Mouse (Mus musculus): Measurements from ENCODE around the gene Snd1. TPM values are rescaled to one million over a fixed set of nuclear protein-coding genes. Genes with fewer than 3 reads are reported as not detected.
"Not testable (repeated sequence)": the region's sequence is repeated elsewhere in the genome, so short reads cannot be mapped to it uniquely, and the experiment has no call there.

The Snd1 gene
- polyA plus RNA-seq, 2 experiments: 104 to 120 TPM

GRCm38 (mm10) chr6:28514830-28515350 lies 40.0 kb downstream of the Snd1 start:
- Histone ChIP-seq H3K27ac (replicated peaks; ENCODE audit: low read depth, low read length) (no peak overlapping the region), H3K4me2 (replicated peaks; ENCODE audit: low read depth, low read length, severe bottlenecking) (no peak overlapping the region), H3K9me3 (ENCODE audit: control insufficient read depth, low read length) (no peaks in the 10 kb centered on the region), H3K36me3 (ENCODE audit: control insufficient read depth, insufficient read depth, low read length) (peaks cover 36% of the 10 kb centered on the region), H3K4me1 (ENCODE audit: control insufficient read depth, insufficient read depth, low read length) (no peaks in the 10 kb centered on the region), H3K4me3 (replicated peaks; ENCODE audit: low read length) (no peak overlapping the region), H3K27me3 (ENCODE audit: control insufficient read depth, insufficient read depth, low read length) (no peaks in the 10 kb centered on the region), H3K9ac (ENCODE audit: low read depth, low read length, severe bottlenecking) (no peak overlapping the region)
- DNase-seq (ENCODE audit: low spot score) (no peak), ATAC-seq (ENCODE audit: low FRiP score, low read depth) (no peak)
- 97% methylated on average over 4 of the region's 4 CpGs for WGBS
- no peak for TF ChIP-seq POLR2A (IDR thresholded peaks at IDR 0.05; ENCODE audit: borderline replicate concordance, extremely low read depth, insufficient read depth, insufficient read length)

DNA sequence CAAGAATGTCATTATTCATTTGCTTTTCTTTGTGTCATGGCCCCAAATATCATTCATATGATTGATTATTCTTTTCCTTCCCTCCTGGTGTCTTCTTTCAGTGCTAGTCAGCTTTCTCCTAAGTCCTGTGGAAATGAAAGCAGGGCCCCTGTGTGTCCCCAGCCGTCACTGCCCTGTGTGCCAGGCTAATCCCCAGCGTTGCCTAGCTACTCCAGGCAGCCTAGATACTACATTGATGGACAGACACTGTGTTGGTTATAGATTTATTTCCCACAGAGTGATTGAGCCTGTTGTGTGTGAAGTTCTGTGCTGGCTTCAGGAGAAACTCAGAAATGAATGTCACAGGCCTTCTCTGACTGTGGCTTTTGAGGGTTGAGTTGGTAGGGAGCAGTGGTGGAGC lies 41.7 kb downstream of the Snd1 start:
- DNase-seq (ENCODE audit: low spot score): no peak
- peaks cover 45% of the 10 kb centered on the region for H3K36me3 ChIP-seq (ENCODE audit: control insufficient read depth, insufficient read depth, low read length)

GRCm38 (mm10) chr6:28517050-28517449 lies 42.1 kb downstream of the Snd1 start:
- Histone ChIP-seq H3K27ac (replicated peaks; ENCODE audit: low read depth, low read length) (no peak overlapping the region), H3K27me3 (ENCODE audit: control insufficient read depth, insufficient read depth, low read length) (no peaks in the 10 kb centered on the region), H3K4me3 (replicated peaks; ENCODE audit: low read length) (no peak overlapping the region), H3K9ac (ENCODE audit: low read depth, low read length, severe bottlenecking) (no peak overlapping the region), H3K36me3 (ENCODE audit: control insufficient read depth, insufficient read depth, low read length) (peaks cover 47% of the 10 kb centered on the region), H3K9me3 (ENCODE audit: control insufficient read depth, low read length) (no peaks in the 10 kb centered on the region), H3K4me1 (ENCODE audit: control insufficient read depth, insufficient read depth, low read length) (no peaks in the 10 kb centered on the region), H3K4me2 (replicated peaks; ENCODE audit: low read depth, low read length, severe bottlenecking) (no peak overlapping the region)
- DNase-seq (ENCODE audit: low spot score) (no peak), ATAC-seq (ENCODE audit: low FRiP score, low read depth) (no peak)
- TF ChIP-seq POLR2A (IDR thresholded peaks at IDR 0.05; ENCODE audit: borderline replicate concordance, extremely low read depth, insufficient read depth, insufficient read length): no peak
- WGBS: 100% methylated on average over 1 of the region's 1 CpGs

More for the DNA sequence above, 41.7 kb downstream of the Snd1 start:
- Histone ChIP-seq H3K9ac (ENCODE audit: low read depth, low read length, severe bottlenecking) (no peak overlapping the region), H3K4me1 (ENCODE audit: control insufficient read depth, insufficient read depth, low read length) (no peaks in the 10 kb centered on the region), H3K4me2 (replicated peaks; ENCODE audit: low read depth, low read length, severe bottlenecking) (no peak overlapping the region), H3K27me3 (ENCODE audit: control insufficient read depth, insufficient read depth, low read length) (no peaks in the 10 kb centered on the region), H3K9me3 (ENCODE audit: control insufficient read depth, low read length) (no peaks in the 10 kb centered on the region), H3K4me3 (replicated peaks; ENCODE audit: low read length) (no peak overlapping the region), H3K27ac (replicated peaks; ENCODE audit: low read depth, low read length) (no peak overlapping the region)
- no peak for TF ChIP-seq POLR2A (IDR thresholded peaks at IDR 0.05; ENCODE audit: borderline replicate concordance, extremely low read depth, insufficient read depth, insufficient read length)
- no peak for ATAC-seq (ENCODE audit: low FRiP score, low read depth)
- 79% methylated on average over 2 of the region's 2 CpGs for WGBS

DNA sequence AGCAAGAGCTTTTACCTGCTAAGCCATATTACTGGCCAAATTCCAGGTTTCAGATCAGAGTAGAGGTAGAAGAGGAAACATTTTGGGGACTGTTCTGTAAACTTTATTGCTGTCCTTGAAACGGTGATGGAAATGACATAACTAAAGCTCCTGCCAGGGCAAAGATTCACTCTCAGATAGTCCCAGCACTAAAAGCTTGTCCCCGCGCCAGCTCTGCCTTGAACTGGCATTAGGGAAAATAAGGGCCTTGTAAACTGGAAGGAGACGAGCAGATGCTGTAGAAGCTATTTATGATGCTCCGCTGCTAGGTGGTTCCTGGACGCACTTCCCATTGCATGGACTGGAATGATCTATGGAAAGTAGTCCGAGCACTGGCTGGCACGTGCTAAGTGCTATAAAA lies 44.5 kb downstream of the Snd1 start:
- H3K36me3 ChIP-seq (ENCODE audit: control insufficient read depth, insufficient read depth, low read length): peaks cover 53% of the 10 kb centered on the region
- WGBS: 78% methylated on average over 8 of the region's 8 CpGs

DNA sequence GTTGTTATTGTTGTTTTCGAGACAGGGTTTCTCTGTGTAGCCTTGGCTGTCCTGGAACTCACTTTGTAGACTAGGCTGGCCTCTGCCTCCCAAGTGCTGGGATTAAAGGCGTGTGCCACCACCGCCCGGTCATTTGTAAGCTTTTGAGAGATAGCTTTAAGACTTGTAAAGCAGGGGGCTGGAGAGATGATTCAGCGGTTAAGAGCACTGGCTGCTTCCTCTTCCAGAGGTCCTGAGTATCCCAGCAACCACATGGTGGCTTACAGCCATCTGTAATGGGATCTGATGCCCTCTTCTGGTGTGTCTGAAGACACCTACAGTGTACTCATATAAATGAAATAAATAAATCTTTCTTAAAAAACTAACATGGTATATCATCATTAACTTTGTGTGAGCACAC lies 45.8 kb downstream of the Snd1 start:
- not testable (repeated sequence) for H3K4me2 ChIP-seq (replicated peaks; ENCODE audit: low read depth, low read length, severe bottlenecking); H3K9ac ChIP-seq (ENCODE audit: low read depth, low read length, severe bottlenecking); ATAC-seq (ENCODE audit: low FRiP score, low read depth); H3K4me1 ChIP-seq (ENCODE audit: control insufficient read depth, insufficient read depth, low read length); H3K27me3 ChIP-seq (ENCODE audit: control insufficient read depth, insufficient read depth, low read length); H3K27ac ChIP-seq (replicated peaks; ENCODE audit: low read depth, low read length); DNase-seq (ENCODE audit: low spot score); H3K9me3 ChIP-seq (ENCODE audit: control insufficient read depth, low read length); H3K4me3 ChIP-seq (replicated peaks; ENCODE audit: low read length)
- H3K36me3 ChIP-seq (ENCODE audit: control insufficient read depth, insufficient read depth, low read length): peaks cover 53% of the 10 kb centered on the region
- 90% methylated on average over 5 of the region's 5 CpGs for WGBS

More for the DNA sequence above, 44.5 kb downstream of the Snd1 start:
- H3K4me1 ChIP-seq (ENCODE audit: control insufficient read depth, insufficient read depth, low read length): no peaks in the 10 kb centered on the region
- H3K9ac ChIP-seq (ENCODE audit: low read depth, low read length, severe bottlenecking): no peak overlapping the region
- no peaks in the 10 kb centered on the region for H3K27me3 ChIP-seq (ENCODE audit: control insufficient read depth, insufficient read depth, low read length)
- no peak overlapping the region for H3K4me2 ChIP-seq (replicated peaks; ENCODE audit: low read depth, low read length, severe bottlenecking)
- TF ChIP-seq POLR2A (IDR thresholded peaks at IDR 0.05; ENCODE audit: borderline replicate concordance, extremely low read depth, insufficient read depth, insufficient read length): no peak
- DNase-seq (ENCODE audit: low spot score): no peak
- ATAC-seq (ENCODE audit: low FRiP score, low read depth): no peak
- H3K9me3 ChIP-seq (ENCODE audit: control insufficient read depth, low read length): no peaks in the 10 kb centered on the region
- H3K4me3 ChIP-seq (replicated peaks; ENCODE audit: low read length): no peak overlapping the region
- no peak overlapping the region for H3K27ac ChIP-seq (replicated peaks; ENCODE audit: low read depth, low read length)

GRCm38 (mm10) chr6:28521416-28521815 lies 46.5 kb downstream of the Snd1 start:
- no peak overlapping the region for H3K4me3 ChIP-seq (replicated peaks; ENCODE audit: low read length)

More at GRCm38 (mm10) chr6:28521416-28521815, 46.5 kb downstream of the Snd1 start:
- H3K36me3 ChIP-seq (ENCODE audit: control insufficient read depth, insufficient read depth, low read length): peaks cover 57% of the 10 kb centered on the region
- H3K27ac ChIP-seq (replicated peaks; ENCODE audit: low read depth, low read length): no peak overlapping the region
- H3K9me3 ChIP-seq (ENCODE audit: control insufficient read depth, low read length): no peaks in the 10 kb centered on the region
- H3K4me1 ChIP-seq (ENCODE audit: control insufficient read depth, insufficient read depth, low read length): no peaks in the 10 kb centered on the region
- no peak for ATAC-seq (ENCODE audit: low FRiP score, low read depth)
- WGBS: 94% methylated on average over 1 of the region's 1 CpGs
- no peak overlapping the region for H3K9ac ChIP-seq (ENCODE audit: low read depth, low read length, severe bottlenecking)
- TF ChIP-seq POLR2A (IDR thresholded peaks at IDR 0.05; ENCODE audit: borderline replicate concordance, extremely low read depth, insufficient read depth, insufficient read length): no peak
- H3K27me3 ChIP-seq (ENCODE audit: control insufficient read depth, insufficient read depth, low read length): no peaks in the 10 kb centered on the region
- DNase-seq (ENCODE audit: low spot score): no peak
- H3K4me2 ChIP-seq (replicated peaks; ENCODE audit: low read depth, low read length, severe bottlenecking): no peak overlapping the region
